Mouse (Mus musculus): ENCODE results near the gene AC124108.1. TPM values are rescaled to one million over a fixed set of nuclear protein-coding genes. Genes with fewer than 3 reads are reported as not detected.

The AC124108.1 gene
- total and polyA plus RNA-seq, 2 experiments from 2014 or later: 0.54 to 3.9 TPM

GRCm38 (mm10) chr1:132200562-132201510 lies 9.6 kb downstream of the AC124108.1 start:
- TF ChIP-seq CTCF (IDR thresholded peaks at IDR 0.05): peak; percentile 70
- no peaks in the 10 kb centered on the region for H3K9me3 ChIP-seq (ENCODE audit: low read length)
- H3K27ac ChIP-seq (ENCODE audit: low read depth, low read length): peak overlapping the region; percentile 73
- H3K4me1 ChIP-seq (ENCODE audit: insufficient read depth, low read length): peaks cover 26% of the 10 kb centered on the region; the same call in 1 of the 2 replicates
- no peaks in the 10 kb centered on the region for H3K36me3 ChIP-seq (ENCODE audit: insufficient read depth, low read length)
- ATAC-seq (ENCODE audit: low FRiP score) (peak; percentile 87), DNase-seq (ENCODE audit: low spot score) (peak; percentile 97)
- H3K4me2 ChIP-seq (ENCODE audit: low read depth, low read length, poor library complexity, severe bottlenecking): peak overlapping the region; percentile 46
- WGBS: 5% methylated on average over 11 of the region's 11 CpGs
- H3K27me3 ChIP-seq (ENCODE audit: insufficient read depth, low read length): no peaks in the 10 kb centered on the region
- H3K9ac ChIP-seq (replicated peaks; ENCODE audit: low read length, poor library complexity, severe bottlenecking): peak overlapping the region; percentile 42; the same call in 1 of the 2 replicates
- H3K4me3 ChIP-seq (ENCODE audit: low read depth, low read length): peak overlapping the region; percentile 24

- Histone ChIP-seq H3K27ac (ENCODE audit: low read depth, low read length) (peak overlapping the region; percentile 73), H3K4me1 (ENCODE audit: insufficient read depth, low read length) (peaks cover 20% of the 10 kb centered on the region; the same call in 1 of the 2 replicates), H3K4me2 (ENCODE audit: low read depth, low read length, poor library complexity, severe bottlenecking) (peak overlapping the region; percentile 46), H3K9ac (replicated peaks; ENCODE audit: low read length, poor library complexity, severe bottlenecking) (peak overlapping the region; percentile 42; the same call in 1 of the 2 replicates), H3K36me3 (ENCODE audit: insufficient read depth, low read length) (no peaks in the 10 kb centered on the region), H3K4me3 (ENCODE audit: low read depth, low read length) (peak overlapping the region; percentile 24; the same call in 1 of the 2 replicates), H3K9me3 (ENCODE audit: low read length) (no peaks in the 10 kb centered on the region), H3K27me3 (ENCODE audit: insufficient read depth, low read length) (no peaks in the 10 kb centered on the region)
- TF ChIP-seq CTCF (IDR thresholded peaks at IDR 0.05): no peak
- ATAC-seq (ENCODE audit: low FRiP score) (no peak), DNase-seq (ENCODE audit: low spot score) (no peak)
- WGBS: 1% methylated on average over 4 of the region's 4 CpGs
Measured at GRCm38 (mm10) chr1:132201511-132201860, 10.2 kb downstream of the AC124108.1 start.

- peak overlapping the region; percentile 42 for H3K9ac ChIP-seq (replicated peaks; ENCODE audit: low read length, poor library complexity, severe bottlenecking)
- TF ChIP-seq CTCF (IDR thresholded peaks at IDR 0.05): no peak
- DNase-seq (ENCODE audit: low spot score) (no peak), ATAC-seq (ENCODE audit: low FRiP score) (no peak)
- WGBS: 42% methylated on average over 2 of the region's 2 CpGs
- H3K27me3 ChIP-seq (ENCODE audit: insufficient read depth, low read length): no peaks in the 10 kb centered on the region
- H3K4me3 ChIP-seq (ENCODE audit: low read depth, low read length): peak overlapping the region; percentile 24; the same call in 1 of the 2 replicates
- peaks cover 20% of the 10 kb centered on the region; the same call in 1 of the 2 replicates for H3K4me1 ChIP-seq (ENCODE audit: insufficient read depth, low read length)
- H3K27ac ChIP-seq (ENCODE audit: low read depth, low read length): peak overlapping the region; percentile 73
- no peak overlapping the region; the same call in 1 of the 2 replicates for H3K4me2 ChIP-seq (ENCODE audit: low read depth, low read length, poor library complexity, severe bottlenecking)
- no peaks in the 10 kb centered on the region for H3K36me3 ChIP-seq (ENCODE audit: insufficient read depth, low read length)
- no peaks in the 10 kb centered on the region for H3K9me3 ChIP-seq (ENCODE audit: low read length)
Measured at GRCm38 (mm10) chr1:132201936-132202335, 10.7 kb downstream of the AC124108.1 start.

GRCm38 (mm10) chr1:132202771-132203170 lies 11.5 kb downstream of the AC124108.1 start:
- no peaks in the 10 kb centered on the region for H3K9me3 ChIP-seq (ENCODE audit: low read length)
- no peak for TF ChIP-seq CTCF (IDR thresholded peaks at IDR 0.05)
- DNase-seq (ENCODE audit: low spot score) (no peak), ATAC-seq (ENCODE audit: low FRiP score) (no peak)
- no peaks in the 10 kb centered on the region for H3K36me3 ChIP-seq (ENCODE audit: insufficient read depth, low read length)
- H3K27me3 ChIP-seq (ENCODE audit: insufficient read depth, low read length): no peaks in the 10 kb centered on the region
- peak overlapping the region; percentile 32; the same call in 1 of the 2 replicates for H3K27ac ChIP-seq (ENCODE audit: low read depth, low read length)
- H3K4me3 ChIP-seq (ENCODE audit: low read depth, low read length): no peak overlapping the region
- no peak overlapping the region for H3K4me2 ChIP-seq (ENCODE audit: low read depth, low read length, poor library complexity, severe bottlenecking)
- peaks cover 23% of the 10 kb centered on the region; the same call in 1 of the 2 replicates for H3K4me1 ChIP-seq (ENCODE audit: insufficient read depth, low read length)
- 89% methylated on average over 5 of the region's 5 CpGs for WGBS
- no peak overlapping the region for H3K9ac ChIP-seq (replicated peaks; ENCODE audit: low read length, poor library complexity, severe bottlenecking)

GRCm38 (mm10) chr1:132205958-132206357 lies 14.7 kb downstream of the AC124108.1 start:
- DNase-seq (ENCODE audit: low spot score) (no peak), ATAC-seq (ENCODE audit: low FRiP score) (no peak)
- no peak overlapping the region for H3K4me3 ChIP-seq (ENCODE audit: low read depth, low read length)
- H3K4me2 ChIP-seq (ENCODE audit: low read depth, low read length, poor library complexity, severe bottlenecking): no peak overlapping the region
- 0 out of 2 replicates have a peak overlapping the region, but pooled peaks have one; percentile 32 for H3K27ac ChIP-seq (ENCODE audit: low read depth, low read length)
- H3K27me3 ChIP-seq (ENCODE audit: insufficient read depth, low read length): no peaks in the 10 kb centered on the region
- 74% methylated on average over 5 of the region's 5 CpGs for WGBS
- TF ChIP-seq CTCF (IDR thresholded peaks at IDR 0.05): no peak
- H3K9me3 ChIP-seq (ENCODE audit: low read length): no peaks in the 10 kb centered on the region
- peaks cover 36% of the 10 kb centered on the region for H3K4me1 ChIP-seq (ENCODE audit: insufficient read depth, low read length)
- no peaks in the 10 kb centered on the region for H3K36me3 ChIP-seq (ENCODE audit: insufficient read depth, low read length)
- no peak overlapping the region for H3K9ac ChIP-seq (replicated peaks; ENCODE audit: low read length, poor library complexity, severe bottlenecking)

- Histone ChIP-seq H3K36me3 (ENCODE audit: insufficient read depth, low read length) (no peaks in the 10 kb centered on the region), H3K4me3 (ENCODE audit: low read depth, low read length) (no peak overlapping the region), H3K4me2 (ENCODE audit: low read depth, low read length, poor library complexity, severe bottlenecking) (no peak overlapping the region), H3K9ac (replicated peaks; ENCODE audit: low read length, poor library complexity, severe bottlenecking) (no peak overlapping the region), H3K27ac (ENCODE audit: low read depth, low read length) (no peak overlapping the region), H3K4me1 (ENCODE audit: insufficient read depth, low read length) (peaks cover 29% of the 10 kb centered on the region), H3K9me3 (ENCODE audit: low read length) (no peaks in the 10 kb centered on the region), H3K27me3 (ENCODE audit: insufficient read depth, low read length) (no peaks in the 10 kb centered on the region)
- no peak for DNase-seq (ENCODE audit: low spot score)
- no peak for TF ChIP-seq CTCF (IDR thresholded peaks at IDR 0.05)
- WGBS: 79% methylated on average over 3 of the region's 3 CpGs
- ATAC-seq (ENCODE audit: low FRiP score): no peak
Measured at GRCm38 (mm10) chr1:132206828-132207227, 15.6 kb downstream of the AC124108.1 start.

Measured in midbrain, postnatal 0 days (tissue).